Mouse (Mus musculus) C2C12 (cell line): ENCODE data around the gene Hmgcl.

Source experiments
- CEBPB ChIP-seq: IDR thresholded peaks from one replicate; pipeline ENCODE4 v1.6.1; 2011; ENCODE audit warnings: low read depth, mild to moderate bottlenecking, control low read depth, moderate library complexity
- CTCF ChIP-seq: IDR thresholded peaks from one replicate; pipeline ENCODE4 v1.5.1; 2011; ENCODE audit not compliant: control insufficient read depth, insufficient read depth, insufficient read length
- MAX ChIP-seq: IDR thresholded peaks from one replicate; pipeline ENCODE4 v1.6.1; 2011; ENCODE audit warnings: mild to moderate bottlenecking, control low read depth
- MYOD1 ChIP-seq: IDR thresholded peaks from one replicate; pipeline ENCODE4 v1.6.1; 2011; ENCODE audit warnings: low read depth; ENCODE audit not compliant: control insufficient read depth, insufficient read length
- MYOG ChIP-seq: IDR thresholded peaks from one replicate; pipeline ENCODE4 v1.6.1; 2011; ENCODE audit not compliant: control insufficient read depth, insufficient read length; ENCODE audit errors: extremely low read depth
- USF1 ChIP-seq: IDR thresholded peaks from one replicate; pipeline ENCODE4 v1.6.1; 2011; ENCODE audit warnings: low read depth, mild to moderate bottlenecking, control low read depth, moderate library complexity

- no peak for TF ChIP-seq USF1
- no peak for TF ChIP-seq CTCF
- TF ChIP-seq CEBPB, result no peak
- no peak for TF ChIP-seq MYOG
- no peak for TF ChIP-seq MAX
- no peak for TF ChIP-seq MYOD1
Measured at GRCm38 (mm10) chr4:135930239-135930638, 16.0 kb upstream of the Hmgcl start.
